Mouse (Mus musculus) liver, embryonic 11.5 days (tissue): ENCODE measurements at regions not wholly inside any gene's neighbourhood (a gene's known extent, or its start where the extent isn't known, plus 50 kb on each side); places are given as distances from the start of the nearest gene placed in this dataset.

Experiments used
- ATAC-seq: fragments of 200-750 bp; cut with Nextera tagmentation; replicated peaks from 2 replicates; pipeline ENCODE4 v1.8.0; 2017; ENCODE audit warnings: moderate number of reproducible peaks, mild to moderate bottlenecking, moderate TSS enrichment, moderate library complexity; ENCODE audit not compliant: low FRiP score
- DNase-seq: peaks from one replicate; pipeline ENCODE4 v3.0.0-alpha.2; 2017; ENCODE audit warnings: low spot score
- H3K27ac ChIP-seq: fragments of 300-500 bp; sonication (generic); 2 replicates; pipeline ENCODE4 v1.5.1; 2014; ENCODE audit warnings: mild to moderate bottlenecking, low read depth, low read length, control low read depth
- H3K27me3 ChIP-seq: fragments of 300-500 bp; sonication (generic); replicated peaks from 2 replicates; pipeline ENCODE4 v1.6.1; 2014; ENCODE audit warnings: low read length, mixed read lengths; ENCODE audit not compliant: control insufficient read depth, insufficient read depth
- H3K36me3 ChIP-seq: fragments of 300-500 bp; sonication (generic); 2 replicates; pipeline ENCODE4 v1.6.1; 2014; ENCODE audit warnings: mild to moderate bottlenecking, low read length, moderate library complexity, mixed read lengths; ENCODE audit not compliant: control insufficient read depth, insufficient read depth
- H3K4me1 ChIP-seq: fragments of 300-500 bp; sonication (generic); replicated peaks from 2 replicates; pipeline ENCODE4 v1.6.1; 2014; ENCODE audit warnings: low read length, mixed read lengths; ENCODE audit not compliant: control insufficient read depth, insufficient read depth
- H3K4me2 ChIP-seq: fragments of 300-500 bp; sonication (generic); 2 replicates; pipeline ENCODE4 v1.6.1; 2014; ENCODE audit warnings: mild to moderate bottlenecking, control low read depth, moderate library complexity
- H3K4me3 ChIP-seq: fragments of 300-500 bp; sonication (generic); 2 replicates; pipeline ENCODE4 v1.5.1; 2014; ENCODE audit warnings: low read depth, low read length, control low read depth
- H3K9ac ChIP-seq: fragments of 300-500 bp; sonication (generic); 2 replicates; pipeline ENCODE4 v1.6.1; 2014; ENCODE audit warnings: low read depth, low read length, control low read depth
- H3K9me3 ChIP-seq: fragments of 300-500 bp; sonication (generic); 2 replicates; pipeline ENCODE4 v1.6.1; 2016; ENCODE audit warnings: low read length, inconsistent platforms, mixed read lengths; ENCODE audit not compliant: control insufficient read depth
- WGBS: fragments of 180-500 bp; shearing (Covaris S2); extraction: QIAGEN DNeasy Blood & Tissue Kit; methylation state at CpG from one replicate; pipeline ENCODE4 v1.1.7; 2014; 5-methylcytosine and 5-hydroxymethylcytosine counted together

DNA sequence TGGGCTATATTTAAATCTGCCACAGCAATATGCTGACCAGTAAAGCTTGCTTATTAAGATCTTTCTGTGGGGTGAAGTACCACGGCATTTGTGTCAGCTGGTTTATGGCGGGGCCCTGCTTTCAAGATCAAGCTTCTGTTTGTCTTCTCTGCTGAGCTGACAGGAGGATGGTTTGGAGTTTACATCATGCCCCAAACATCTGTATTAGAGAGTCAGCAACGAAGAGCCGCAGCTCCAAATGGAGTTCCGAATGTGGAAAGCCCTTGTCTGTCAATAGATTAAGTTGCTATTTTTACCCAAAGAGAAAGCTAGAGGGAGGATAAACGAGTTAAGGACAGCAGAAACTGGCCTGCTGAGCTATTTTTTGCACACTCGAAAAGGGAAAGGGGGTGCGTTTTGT lies 463.8 kb downstream of the Cd83 start:
- ATAC-seq: no peak
- no peaks in the 10 kb centered on the region for H3K36me3 ChIP-seq

DNA sequence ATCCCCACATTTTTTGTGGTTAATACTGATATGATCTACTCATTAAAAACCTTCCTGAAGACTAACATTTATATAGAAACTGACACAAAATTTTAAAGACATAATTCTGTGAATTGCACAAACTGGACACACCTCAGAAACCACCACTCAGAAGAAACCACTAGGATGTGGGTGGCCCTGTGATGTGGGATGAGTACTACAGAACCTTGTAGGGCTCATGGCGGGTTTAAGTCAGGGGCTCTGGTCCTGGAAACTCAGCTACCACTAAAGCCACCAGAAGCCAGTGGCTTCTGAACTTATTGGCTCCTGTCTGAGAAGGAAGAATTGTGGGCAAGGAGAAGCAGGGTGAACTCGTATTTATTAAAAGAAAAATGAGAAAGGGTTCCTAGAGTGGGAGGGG lies 464.5 kb downstream of the Cd83 start:
- H3K4me3 ChIP-seq: no peak overlapping the region
- no peaks in the 10 kb centered on the region for H3K27me3 ChIP-seq
- H3K27ac ChIP-seq: no peak overlapping the region
- no peak overlapping the region for H3K9ac ChIP-seq
- H3K36me3 ChIP-seq: no peaks in the 10 kb centered on the region
- H3K4me2 ChIP-seq: no peak overlapping the region
- ATAC-seq (no peak), DNase-seq (no peak)
- 0 out of 2 replicates have a peak, but pooled peaks cover 7% of the 10 kb centered on the region for H3K4me1 ChIP-seq
- H3K9me3 ChIP-seq: no peaks in the 10 kb centered on the region
- 75% methylated on average over 2 of the region's 2 CpGs for WGBS

More for the DNA sequence above, 463.8 kb downstream of the Cd83 start:
- no peak overlapping the region for H3K4me2 ChIP-seq
- no peak overlapping the region for H3K9ac ChIP-seq
- H3K4me3 ChIP-seq: no peak overlapping the region
- no peak overlapping the region for H3K27ac ChIP-seq
- 37% methylated on average over 8 of the region's 8 CpGs for WGBS
- H3K9me3 ChIP-seq: no peaks in the 10 kb centered on the region
- no peaks in the 10 kb centered on the region for H3K27me3 ChIP-seq
- 0 out of 2 replicates have a peak, but pooled peaks cover 7% of the 10 kb centered on the region for H3K4me1 ChIP-seq
- DNase-seq: no peak

DNA sequence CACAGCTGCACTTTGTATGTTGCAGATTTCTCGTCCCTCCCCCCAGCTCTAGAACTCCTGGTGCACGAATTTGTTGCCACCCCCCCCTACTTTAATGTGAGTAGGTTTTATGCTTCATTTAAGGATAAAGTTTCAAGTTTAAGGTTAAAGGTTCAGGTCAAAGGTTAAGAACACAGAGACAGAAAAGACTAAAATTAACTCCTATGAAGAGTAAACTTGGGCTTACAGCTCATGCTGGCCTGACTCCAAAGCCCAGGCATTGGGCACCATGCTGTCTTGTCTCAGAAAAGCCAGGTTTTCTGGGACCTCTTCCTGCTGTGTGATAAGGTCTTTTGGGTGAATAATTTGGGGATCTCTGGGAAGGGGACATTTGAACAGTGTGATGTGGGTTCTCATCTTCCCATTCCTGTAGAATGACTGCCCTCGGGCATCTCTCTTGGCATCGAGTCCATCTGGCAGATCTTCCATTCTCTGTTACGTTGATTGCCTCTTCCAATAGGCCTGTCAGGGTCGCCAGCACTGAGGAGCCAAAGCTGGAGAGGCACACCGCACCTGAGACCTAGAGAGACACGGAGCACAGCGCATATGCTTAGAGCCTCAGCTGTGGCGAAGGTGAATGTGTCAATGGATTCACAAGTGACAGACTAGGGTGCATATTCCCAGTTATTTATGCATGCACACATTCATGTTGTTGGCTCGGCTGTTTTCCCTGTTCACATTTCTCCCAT lies 466.1 kb downstream of the Cd83 start:
- no peak for DNase-seq
- H3K4me1 ChIP-seq: 0 out of 2 replicates have a peak, but pooled peaks cover 7% of the 10 kb centered on the region
- no peaks in the 10 kb centered on the region for H3K9me3 ChIP-seq
- H3K4me2 ChIP-seq: no peak overlapping the region
- WGBS: 81% methylated on average over 11 of the region's 11 CpGs
- H3K9ac ChIP-seq: no peak overlapping the region
- H3K4me3 ChIP-seq: no peak overlapping the region
- H3K27me3 ChIP-seq: no peaks in the 10 kb centered on the region
- ATAC-seq: no peak
- no peak overlapping the region for H3K27ac ChIP-seq
- no peaks in the 10 kb centered on the region for H3K36me3 ChIP-seq

DNA sequence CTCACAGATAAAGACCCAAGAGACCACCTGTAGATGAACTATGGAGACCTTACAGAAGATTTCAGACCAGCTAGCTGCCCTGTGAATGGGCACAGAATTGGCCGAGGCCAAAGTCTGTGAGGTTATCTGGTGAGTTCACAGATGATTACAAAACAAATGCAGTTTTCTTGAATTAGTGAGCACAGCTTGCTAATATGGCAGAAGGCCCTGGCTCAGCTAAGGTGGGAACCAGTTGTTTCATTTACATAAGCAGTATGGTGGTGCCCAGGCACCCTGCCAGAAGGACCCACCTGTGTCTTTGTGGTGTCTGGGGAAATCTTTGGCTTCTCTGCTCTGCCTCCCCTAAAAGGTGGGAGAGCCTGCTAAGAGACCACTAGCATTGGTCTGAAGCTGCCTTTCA lies 466.9 kb downstream of the Cd83 start:
- Histone ChIP-seq H3K9me3 (no peaks in the 10 kb centered on the region), H3K4me1 (0 out of 2 replicates have a peak, but pooled peaks cover 7% of the 10 kb centered on the region), H3K4me3 (no peak overlapping the region), H3K4me2 (no peak overlapping the region), H3K27ac (no peak overlapping the region), H3K36me3 (no peaks in the 10 kb centered on the region), H3K9ac (no peak overlapping the region), H3K27me3 (no peaks in the 10 kb centered on the region)
- WGBS: 68% methylated on average over 1 of the region's 1 CpGs
- ATAC-seq (no peak), DNase-seq (no peak)

DNA sequence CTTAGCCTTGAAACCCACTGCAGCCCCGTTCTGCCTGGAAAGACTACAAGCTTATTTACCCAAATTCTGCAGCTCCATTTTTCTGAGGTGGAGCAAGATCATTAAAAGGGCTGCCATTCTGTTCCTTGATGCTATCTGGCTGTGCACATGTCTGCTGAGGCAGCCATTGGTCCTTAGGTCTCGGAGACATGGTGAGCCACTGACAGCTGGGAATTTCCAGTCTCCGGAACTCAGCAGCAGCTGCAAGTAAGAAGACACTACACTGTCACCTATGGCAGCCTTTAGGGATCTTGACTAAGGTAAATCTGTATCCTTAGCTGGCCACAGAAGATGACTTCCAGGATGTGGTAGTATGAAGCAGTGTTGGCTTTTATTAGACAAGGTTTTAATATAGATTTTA lies 467.9 kb downstream of the Cd83 start:
- Histone ChIP-seq H3K36me3 (no peaks in the 10 kb centered on the region), H3K9ac (no peak overlapping the region), H3K27ac (no peak overlapping the region), H3K4me1 (0 out of 2 replicates have a peak, but pooled peaks cover 4% of the 10 kb centered on the region), H3K27me3 (no peaks in the 10 kb centered on the region), H3K4me3 (no peak overlapping the region), H3K9me3 (no peaks in the 10 kb centered on the region), H3K4me2 (no peak overlapping the region)
- WGBS: 74% methylated on average over 3 of the region's 3 CpGs
- no peak for DNase-seq
- no peak for ATAC-seq

DNA sequence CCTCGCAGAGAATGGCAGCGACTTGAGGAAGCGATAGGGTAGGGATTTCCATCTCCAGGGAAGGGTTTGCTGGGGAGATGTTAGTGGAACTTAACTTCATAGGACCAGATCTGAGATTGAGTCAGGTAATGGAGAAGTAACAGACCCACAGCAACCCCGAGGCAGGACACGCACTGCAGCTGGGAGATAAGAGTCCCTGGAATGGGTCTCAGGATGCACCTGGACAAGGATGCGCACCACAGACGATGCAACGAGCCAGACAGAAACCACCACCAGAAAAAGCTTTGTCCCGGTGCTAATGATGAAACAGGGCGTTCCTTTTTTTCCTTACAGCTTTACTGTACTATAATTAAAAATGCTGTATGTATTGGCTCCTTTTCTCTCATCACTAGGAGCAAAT lies 470.9 kb upstream of the Jarid2 start:
- no peak overlapping the region for H3K4me3 ChIP-seq
- H3K4me1 ChIP-seq: no peaks in the 10 kb centered on the region
- H3K36me3 ChIP-seq: no peaks in the 10 kb centered on the region
- ATAC-seq (no peak), DNase-seq (no peak)
- no peaks in the 10 kb centered on the region for H3K9me3 ChIP-seq
- H3K27ac ChIP-seq: no peak overlapping the region
- no peak overlapping the region for H3K4me2 ChIP-seq
- no peak overlapping the region for H3K9ac ChIP-seq
- H3K27me3 ChIP-seq: no peaks in the 10 kb centered on the region
- 52% methylated on average over 10 of the region's 10 CpGs for WGBS

DNA sequence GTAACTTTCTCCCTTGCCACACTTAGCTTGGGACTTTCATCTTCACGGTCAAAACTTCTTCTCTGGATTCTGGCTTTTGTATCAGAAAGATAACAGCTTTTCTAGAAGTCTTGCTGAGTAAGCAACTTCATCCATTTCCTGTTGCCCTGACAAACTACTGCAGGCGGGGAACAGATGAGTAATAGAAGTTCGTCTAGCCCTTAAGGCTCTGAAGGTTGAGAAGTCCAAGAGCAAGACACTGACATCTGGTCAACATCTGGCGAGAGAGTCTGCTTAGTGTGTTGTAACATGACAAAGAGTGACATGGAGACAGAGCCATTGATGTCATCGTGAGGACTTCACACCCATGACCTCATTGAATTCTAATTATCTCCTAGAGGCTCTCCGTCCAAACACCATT lies 469.2 kb upstream of the Jarid2 start:
- H3K4me1 ChIP-seq: no peaks in the 10 kb centered on the region
- ATAC-seq (no peak), DNase-seq (no peak)
- H3K4me2 ChIP-seq: no peak overlapping the region
- no peak overlapping the region for H3K4me3 ChIP-seq
- H3K27me3 ChIP-seq: no peaks in the 10 kb centered on the region
- no peaks in the 10 kb centered on the region for H3K9me3 ChIP-seq
- 49% methylated on average over 6 of the region's 6 CpGs for WGBS
- H3K36me3 ChIP-seq: no peaks in the 10 kb centered on the region
- no peak overlapping the region for H3K27ac ChIP-seq
- no peak overlapping the region for H3K9ac ChIP-seq

DNA sequence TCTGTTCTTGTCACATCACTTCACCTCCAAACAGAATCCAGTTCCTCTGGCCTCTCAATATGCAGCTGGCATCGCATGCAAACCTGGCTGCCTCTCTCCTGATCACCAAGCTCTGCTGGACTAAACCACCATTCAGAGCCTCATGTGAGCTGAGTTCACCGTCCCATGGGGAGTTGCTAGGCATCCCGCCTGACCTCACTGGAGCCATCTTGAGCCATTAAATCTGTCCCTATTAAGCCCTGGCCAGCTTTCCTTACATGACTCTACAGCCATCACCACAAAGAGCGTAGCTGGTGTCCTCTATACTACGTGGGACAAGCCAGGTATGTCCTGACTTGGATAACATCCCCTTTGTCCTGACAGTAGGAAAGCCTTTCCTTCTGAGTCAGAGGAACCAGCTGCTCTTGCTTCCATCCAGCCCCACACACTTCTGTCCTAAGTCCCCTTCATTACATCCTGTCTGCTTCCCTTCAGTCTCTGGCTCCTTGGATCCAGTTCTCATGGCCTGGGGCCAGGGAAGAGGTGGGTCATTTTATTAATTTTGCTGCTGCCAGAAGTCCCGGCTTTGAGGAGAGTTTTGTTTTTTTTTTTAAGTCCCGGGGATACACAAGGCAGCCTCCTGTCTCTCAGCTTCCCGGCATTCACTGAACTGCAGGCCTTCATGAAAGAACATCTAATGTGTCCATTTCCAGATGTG lies 468.5 kb upstream of the Jarid2 start:
- H3K4me3 ChIP-seq: no peak overlapping the region
- no peaks in the 10 kb centered on the region for H3K36me3 ChIP-seq
- no peak overlapping the region for H3K27ac ChIP-seq
- no peaks in the 10 kb centered on the region for H3K9me3 ChIP-seq
- WGBS: 76% methylated on average over 8 of the region's 8 CpGs
- DNase-seq: no peak
- no peak for ATAC-seq
- H3K27me3 ChIP-seq: no peaks in the 10 kb centered on the region
- no peaks in the 10 kb centered on the region for H3K4me1 ChIP-seq
- H3K9ac ChIP-seq: no peak overlapping the region
- no peak overlapping the region for H3K4me2 ChIP-seq
